Mouse (Mus musculus) hindbrain, embryonic 12.5 days (tissue): Measurements from ENCODE around the gene Zscan21. TPM values are rescaled to one million over a fixed set of nuclear protein-coding genes. Genes with fewer than 3 reads are reported as not detected.

Experiments
- ATAC-seq: fragments of 200-750 bp; cut with Nextera tagmentation; 2 replicates; pipeline ENCODE4 v1.8.0; 2017; ENCODE audit warnings: moderate TSS enrichment; ENCODE audit not compliant: low FRiP score
- H3K27ac ChIP-seq: fragments of 300-500 bp; sonication (generic); 2 replicates; pipeline ENCODE4 v1.5.1; 2016; ENCODE audit warnings: mild to moderate bottlenecking
- H3K27me3 ChIP-seq: fragments of 300-500 bp; sonication (generic); 2 replicates; pipeline ENCODE4 v1.6.1; 2016; ENCODE audit warnings: mild to moderate bottlenecking
- H3K36me3 ChIP-seq: fragments of 300-500 bp; sonication (generic); 2 replicates; pipeline ENCODE4 v1.6.1; 2016; ENCODE audit warnings: mild to moderate bottlenecking
- H3K4me1 ChIP-seq: fragments of 300-500 bp; sonication (generic); 2 replicates; pipeline ENCODE4 v1.6.1; 2016
- H3K4me2 ChIP-seq: fragments of 300-500 bp; sonication (generic); replicated peaks from 2 replicates; pipeline ENCODE4 v1.6.1; 2016; ENCODE audit warnings: mild to moderate bottlenecking
- H3K4me3 ChIP-seq: fragments of 300-500 bp; sonication (generic); 2 replicates; pipeline ENCODE4 v1.5.1; 2016; ENCODE audit warnings: mild to moderate bottlenecking
- H3K9ac ChIP-seq: fragments of 300-500 bp; sonication (generic); 2 replicates; pipeline ENCODE4 v1.6.1; 2016; ENCODE audit warnings: mild to moderate bottlenecking, moderate library complexity
- H3K9me3 ChIP-seq: fragments of 300-500 bp; sonication (generic); replicated peaks from 2 replicates; pipeline ENCODE4 v1.6.1; 2016; ENCODE audit warnings: mild to moderate bottlenecking
- WGBS: fragments of 180-500 bp; shearing (Covaris S2); methylation state at CpG from one replicate; pipeline ENCODE4 v1.1.7; 2016; 5-methylcytosine and 5-hydroxymethylcytosine counted together
- microRNA counts: library from miRNA; unstranded; fragments of <30 nt; microRNA quantifications from one replicate; lab custom pipeline; 2017
- microRNA-seq: library from miRNA; unstranded; fragments of <30 nt; microRNA quantifications from one replicate; pipeline ENCODE4, GENCODE M21; 2017
- polyA plus RNA-seq: library from polyadenylated mRNA; unstranded; fragments of >200 nt; fragmentation: Nextera tagmentation; extraction: Ambion mirVana; gene quantifications from 2 replicates; pipeline ENCODE4 v1.2.1, GENCODE M21; 2016

Zscan21 gene
- polyA plus RNA-seq, 1 experiment from 2014 or later: 95.8 TPM

DNA sequence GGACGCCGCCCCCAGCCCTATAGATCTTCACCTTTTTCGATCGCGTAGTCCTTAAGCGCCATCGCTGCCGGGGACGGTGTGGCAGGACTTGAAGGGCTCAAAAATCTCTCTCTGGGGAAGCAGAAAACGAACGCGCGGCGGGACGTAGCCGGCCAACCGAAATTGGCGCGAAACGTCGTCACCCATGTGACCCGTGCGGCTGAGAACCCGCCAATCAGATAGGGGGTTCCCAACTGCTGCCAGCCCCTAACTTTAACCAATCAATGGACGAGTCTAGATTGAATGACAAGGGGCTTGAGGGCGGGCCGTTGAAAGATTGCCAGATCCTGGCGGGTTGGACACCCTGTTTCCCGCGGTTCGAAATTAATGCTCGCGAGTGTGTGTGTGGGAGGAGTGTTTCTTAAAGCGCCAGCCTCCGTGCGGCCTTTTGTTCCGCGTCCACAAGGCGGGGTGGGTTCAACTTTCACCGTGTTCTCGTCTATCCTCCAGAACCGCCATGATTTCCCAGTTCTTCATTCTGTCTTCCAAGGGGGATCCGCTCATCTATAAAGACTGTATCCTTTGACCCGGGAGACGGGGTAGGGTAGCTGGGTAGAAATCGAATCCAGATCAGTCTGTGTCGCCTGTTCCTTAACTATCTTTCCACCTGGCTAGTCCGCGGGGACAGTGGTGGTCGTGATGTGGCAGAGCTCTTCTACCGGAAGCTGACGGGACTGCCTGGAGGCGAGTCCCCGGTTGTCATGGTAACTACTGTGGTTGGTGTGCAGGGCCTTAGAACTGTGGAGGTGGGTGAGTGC, 55.2 kb downstream of the Zscan21 start, which contains the start of the genes Ap4m1 and Mcm7:
Gene Ap4m1, plus strand, starts transcription at position 308 of the 797 bp plus-strand sequence.
Gene Mcm7, minus strand, starts transcription at position 728 of the 797 bp plus-strand sequence.
- Histone ChIP-seq H3K4me2 (peak within 1 kb of the TSS; percentile 92), H3K9me3 (no peaks in the 10 kb centered on the region), H3K36me3 (peaks cover 48% of the 10 kb centered on the region), H3K27ac (peak within 1 kb of the TSS; percentile 89), H3K27me3 (no peaks in the 10 kb centered on the region), H3K4me3 (peak within 1 kb of the TSS; percentile 74), H3K4me1 (peaks cover 22% of the 10 kb centered on the region), H3K9ac (peak within 1 kb of the TSS; percentile 81)
- ATAC-seq: peak; percentile 92
- WGBS: under 1% methylated on average over 54 of the region's 54 CpGs

DNA sequence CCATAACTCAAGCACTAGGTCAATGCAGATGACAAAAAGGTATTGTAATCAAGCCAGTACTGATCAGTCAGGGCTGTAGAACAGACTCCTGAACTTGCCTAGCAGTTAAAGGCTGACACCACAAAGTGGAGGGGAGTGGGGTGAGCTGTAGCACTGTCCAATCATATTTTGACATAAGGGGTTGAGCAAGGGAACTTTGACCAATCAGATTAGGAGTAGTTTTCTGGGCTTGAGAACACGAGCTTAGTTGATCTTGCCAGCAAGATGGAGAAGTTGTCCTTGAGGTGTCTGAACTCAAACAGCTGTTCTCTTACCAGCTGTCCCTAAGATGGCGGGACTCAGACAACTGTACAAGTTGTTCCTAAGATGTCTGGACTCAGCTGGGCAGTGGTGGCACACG, 56.5 kb downstream of the Zscan21 start:
- Histone ChIP-seq H3K27ac (no peak overlapping the region), H3K4me1 (peaks cover 22% of the 10 kb centered on the region), H3K9ac (no peak overlapping the region), H3K4me2 (peak overlapping the region; percentile 92), H3K9me3 (no peaks in the 10 kb centered on the region), H3K4me3 (peak overlapping the region; percentile 74; the same call in 1 of the 2 replicates), H3K36me3 (peaks cover 48% of the 10 kb centered on the region), H3K27me3 (no peaks in the 10 kb centered on the region)
- ATAC-seq: no peak
- WGBS: 80% methylated on average over 3 of the region's 3 CpGs

MicroRNAs within 50 kb of the gene (microRNA counts, 519-probe panel; counts per million panel counts)
- microRNA mmu-miR-106b (lab: Ali Mortazavi, UCI) (4,818 counts per million, percentile 89 among the panel's probes with 10 or more counts), microRNA mmu-miR-25 (lab: Ali Mortazavi, UCI) (6,624 counts per million, percentile 99 among the panel's probes with 10 or more counts), microRNA mmu-miR-93 (lab: Ali Mortazavi, UCI) (5,104 counts per million, percentile 92 among the panel's probes with 10 or more counts)

Small RNA genes within 50 kb of the gene (microRNA-seq; reads per million reads assigned to microRNA genes)
- gene Mir106b (11,549 reads per million, percentile 96 among the genes with 10 or more reads in this experiment), gene Mir25 (796 reads per million, percentile 72 among the genes with 10 or more reads in this experiment), gene Mir93 (19,582 reads per million, percentile 97 among the genes with 10 or more reads in this experiment)

Other genes with a start within 250 kb of the Zscan21 start
- gene Pilrb2, start 245.1 kb upstream of the Zscan21 start, polyA plus RNA-seq: not detected in 2 replicates
- gene Cyp3a13, start 195.3 kb upstream of the Zscan21 start, polyA plus RNA-seq: not detected in 2 replicates
- 0.17 and 0.74 TPM in 2 replicates for gene Gjc3, start 153.8 kb upstream of the Zscan21 start, polyA plus RNA-seq
- gene Azgp1, start 135.4 kb upstream of the Zscan21 start, polyA plus RNA-seq: not detected in 2 replicates
- not detected in 2 replicates for gene Smok3a, start 95.6 kb upstream of the Zscan21 start, polyA plus RNA-seq
- not detected in 2 replicates for gene Smok3b, start 95.5 kb upstream of the Zscan21 start, polyA plus RNA-seq
- gene Smok3c, start 63.7 kb upstream of the Zscan21 start, polyA plus RNA-seq: not detected in 2 replicates
- gene Zkscan1, start 31.8 kb upstream of the Zscan21 start, polyA plus RNA-seq: 37.3 and 41.7 TPM in 2 replicates
- 34.2 and 35.9 TPM in 2 replicates for gene Zfp113, start 38.8 kb downstream of the Zscan21 start, polyA plus RNA-seq
- 270 and 286 TPM in 2 replicates for gene Cops6, start 44.2 kb downstream of the Zscan21 start, polyA plus RNA-seq
- 25.7 and 28.6 TPM in 2 replicates for gene Ap4m1, start 55.1 kb downstream of the Zscan21 start, polyA plus RNA-seq
- gene Mcm7, start 55.5 kb downstream of the Zscan21 start, polyA plus RNA-seq: 179 and 180 TPM in 2 replicates
- 102 and 109 TPM in 2 replicates for gene Taf6, start 70.5 kb downstream of the Zscan21 start, polyA plus RNA-seq
- 45.8 and 46.3 TPM in 2 replicates for gene Cnpy4, start 70.6 kb downstream of the Zscan21 start, polyA plus RNA-seq
- gene Mblac1, start 77.4 kb downstream of the Zscan21 start, polyA plus RNA-seq: 10.9 and 12.8 TPM in 2 replicates
- not detected in 2 replicates for gene Nxpe5, start 109.0 kb downstream of the Zscan21 start, polyA plus RNA-seq
- gene Lamtor4, start 138.6 kb downstream of the Zscan21 start, polyA plus RNA-seq: 54.0 and 60.7 TPM in 2 replicates
- 18.9 and 20.4 TPM in 2 replicates for gene BC037034, start 147.1 kb downstream of the Zscan21 start, polyA plus RNA-seq
- gene Gal3st4, start 155.9 kb downstream of the Zscan21 start, polyA plus RNA-seq: 3.6 and 4.4 TPM in 2 replicates
- gene Gm43720, start 163.1 kb downstream of the Zscan21 start, polyA plus RNA-seq: 0.12 and 0.23 TPM in 2 replicates
- gene Gpc2, start 163.1 kb downstream of the Zscan21 start, polyA plus RNA-seq: 164 and 168 TPM in 2 replicates
- 4.6 and 6.9 TPM in 2 replicates for gene Stag3, start 163.3 kb downstream of the Zscan21 start, polyA plus RNA-seq
- gene Pvrig, start 225.1 kb downstream of the Zscan21 start, polyA plus RNA-seq: not detected in 2 replicates